Mouse (Mus musculus): ENCODE measurements around the gene Sult1a1.

GRCm38 (mm10) chr7:126675104-126675503 is 1.1 kb downstream of the Sult1a1 start:
- TF ChIP-seq CTCF (IDR thresholded peaks at IDR 0.05) (no peak), EP300 (IDR thresholded peaks at IDR 0.05) (no peak)

All from lung, postnatal 0 days (tissue).